Mouse (Mus musculus) heart, embryonic 10.5 days (tissue): ENCODE measurements around the gene Sema6d. TPM values are rescaled to one million over a fixed set of nuclear protein-coding genes. Genes with fewer than 3 reads are reported as not detected.
A peak's percentile ranks its signal among the peaks of the same experiment; 100 is the strongest.

Experiments
- DNase-seq: peaks from one replicate; pipeline ENCODE4 v3.0.0-alpha.2; 2017; ENCODE audit warnings: low spot score
- H3K27ac ChIP-seq: fragments of 300-500 bp; sonication (generic); 2 replicates; pipeline ENCODE4 v1.5.1; 2016; ENCODE audit warnings: mild to moderate bottlenecking
- H3K27me3 ChIP-seq: fragments of 300-500 bp; sonication (generic); 2 replicates; pipeline ENCODE4 v1.6.1; 2016; ENCODE audit warnings: mild to moderate bottlenecking; ENCODE audit not compliant: poor library complexity, insufficient read depth, severe bottlenecking
- H3K36me3 ChIP-seq: fragments of 300-500 bp; sonication (generic); 2 replicates; pipeline ENCODE4 v1.6.1; 2016; ENCODE audit warnings: mild to moderate bottlenecking, moderate library complexity
- H3K4me1 ChIP-seq: fragments of 300-500 bp; sonication (generic); 2 replicates; pipeline ENCODE4 v1.6.1; 2016; ENCODE audit warnings: mild to moderate bottlenecking
- H3K4me3 ChIP-seq: fragments of 300-500 bp; sonication (generic); 2 replicates; pipeline ENCODE4 v1.5.1; 2016; ENCODE audit warnings: mild to moderate bottlenecking, moderate library complexity
- H3K9me3 ChIP-seq: fragments of 300-500 bp; sonication (generic); 2 replicates; pipeline ENCODE4 v1.6.1; 2016; ENCODE audit warnings: mild to moderate bottlenecking, moderate library complexity
- WGBS: fragments of 180-500 bp; shearing (Covaris S2); methylation state at CpG from one replicate; pipeline ENCODE4 v1.1.7; 2016; 5-methylcytosine and 5-hydroxymethylcytosine counted together
- polyA plus RNA-seq: library from polyadenylated mRNA; unstranded; fragments of >200 nt; fragmentation: Nextera tagmentation; extraction: Ambion mirVana; gene quantifications from 2 replicates; pipeline ENCODE4 v1.2.1, GENCODE M21; 2016

The Sema6d gene
- polyA plus RNA-seq, result 17.0 and 22.7 TPM in 2 replicates

- Histone ChIP-seq H3K36me3 (no peaks in the 10 kb centered on the region), H3K4me1 (peaks cover 9% of the 10 kb centered on the region), H3K27me3 (peaks cover 36% of the 10 kb centered on the region), H3K9me3 (no peaks in the 10 kb centered on the region), H3K27ac (peak within 1 kb of the TSS; percentile 67), H3K4me3 (peak within 1 kb of the TSS; percentile 73)
- 2% methylated on average over 29 of the region's 29 CpGs for WGBS
- peak; percentile 79 for DNase-seq
These were observed at the start of gene Sema6d for GRCm38 (mm10) chr2:124089813-124090230. Gene Sema6d, plus strand, starts transcription at chr2:124089969.

GRCm38 (mm10) chr2:124059910-124060309 is 29.9 kb upstream of the Sema6d start:
- Histone ChIP-seq H3K36me3 (no peaks in the 10 kb centered on the region), H3K27ac (no peak overlapping the region), H3K4me3 (no peak overlapping the region), H3K27me3 (no peaks in the 10 kb centered on the region), H3K4me1 (peaks cover 8% of the 10 kb centered on the region; the same call in 1 of the 2 replicates), H3K9me3 (no peaks in the 10 kb centered on the region)
- DNase-seq, result no peak
- 58% methylated on average over 3 of the region's 3 CpGs for WGBS

GRCm38 (mm10) chr2:124068380-124068779 is 21.4 kb upstream of the Sema6d start:
- WGBS, result 85% methylated on average over 4 of the region's 4 CpGs
- Histone ChIP-seq H3K27me3 (no peaks in the 10 kb centered on the region), H3K9me3 (no peaks in the 10 kb centered on the region), H3K36me3 (no peaks in the 10 kb centered on the region), H3K4me3 (no peak overlapping the region), H3K27ac (no peak overlapping the region), H3K4me1 (no peaks in the 10 kb centered on the region)
- no peak for DNase-seq

- WGBS, result 77% methylated on average over 2 of the region's 2 CpGs
- H3K36me3 ChIP-seq, result no peaks in the 10 kb centered on the region
- no peaks in the 10 kb centered on the region for H3K27me3 ChIP-seq
- DNase-seq, result no peak
- H3K4me3 ChIP-seq, result no peak overlapping the region
- no peak overlapping the region for H3K27ac ChIP-seq
- H3K4me1 ChIP-seq, result no peaks in the 10 kb centered on the region
- H3K9me3 ChIP-seq, result no peaks in the 10 kb centered on the region
These were observed 19.1 kb upstream of the Sema6d start for GRCm38 (mm10) chr2:124070664-124071063.

GRCm38 (mm10) chr2:124071380-124071779 is 18.4 kb upstream of the Sema6d start:
- 2% methylated on average over 2 of the region's 2 CpGs for WGBS
- Histone ChIP-seq H3K27ac (no peak overlapping the region), H3K27me3 (no peaks in the 10 kb centered on the region), H3K9me3 (no peaks in the 10 kb centered on the region), H3K36me3 (no peaks in the 10 kb centered on the region), H3K4me3 (no peak overlapping the region), H3K4me1 (no peaks in the 10 kb centered on the region)
- no peak for DNase-seq

- Histone ChIP-seq H3K9me3 (no peaks in the 10 kb centered on the region), H3K4me3 (peak overlapping the region; percentile 73), H3K4me1 (peaks cover 9% of the 10 kb centered on the region), H3K27me3 (peaks cover 36% of the 10 kb centered on the region), H3K36me3 (no peaks in the 10 kb centered on the region), H3K27ac (peak overlapping the region; percentile 67)
- peak; percentile 75 for DNase-seq
- 1% methylated on average over 49 of the region's 49 CpGs for WGBS
These were observed 717 bp downstream of the Sema6d start for GRCm38 (mm10) chr2:124090231-124091141.

GRCm38 (mm10) chr2:124099697-124100096 is 9.9 kb downstream of the Sema6d start:
- H3K4me3 ChIP-seq, result no peak overlapping the region
- 45% methylated on average over 1 of the region's 1 CpGs for WGBS
- H3K27me3 ChIP-seq, result no peaks in the 10 kb centered on the region
- no peak for DNase-seq
- no peaks in the 10 kb centered on the region for H3K9me3 ChIP-seq
- no peaks in the 10 kb centered on the region for H3K36me3 ChIP-seq
- no peaks in the 10 kb centered on the region for H3K4me1 ChIP-seq
- H3K27ac ChIP-seq, result no peak overlapping the region

GRCm38 (mm10) chr2:124100486-124101200 is 10.9 kb downstream of the Sema6d start:
- H3K36me3 ChIP-seq, result no peaks in the 10 kb centered on the region
- WGBS, result 23% methylated on average over 9 of the region's 9 CpGs
- no peak overlapping the region for H3K4me3 ChIP-seq
- H3K4me1 ChIP-seq, result no peaks in the 10 kb centered on the region
- no peaks in the 10 kb centered on the region for H3K27me3 ChIP-seq
- H3K9me3 ChIP-seq, result no peaks in the 10 kb centered on the region
- DNase-seq, result peak; percentile 75
- H3K27ac ChIP-seq, result no peak overlapping the region; the same call in 1 of the 2 replicates

GRCm38 (mm10) chr2:124101201-124101517 is 11.4 kb downstream of the Sema6d start:
- Histone ChIP-seq H3K27me3 (no peaks in the 10 kb centered on the region), H3K36me3 (no peaks in the 10 kb centered on the region), H3K4me3 (no peak overlapping the region), H3K4me1 (no peaks in the 10 kb centered on the region), H3K27ac (no peak overlapping the region; the same call in 1 of the 2 replicates), H3K9me3 (no peaks in the 10 kb centered on the region)
- DNase-seq, result no peak

- H3K4me3 ChIP-seq, result no peak overlapping the region
- 85% methylated on average over 5 of the region's 5 CpGs for WGBS
- H3K27me3 ChIP-seq, result no peaks in the 10 kb centered on the region
- no peaks in the 10 kb centered on the region for H3K9me3 ChIP-seq
- H3K36me3 ChIP-seq, result no peaks in the 10 kb centered on the region
- no peaks in the 10 kb centered on the region for H3K4me1 ChIP-seq
- no peak for DNase-seq
- no peak overlapping the region for H3K27ac ChIP-seq
These were observed 11.8 kb downstream of the Sema6d start for GRCm38 (mm10) chr2:124101580-124101979.

GRCm38 (mm10) chr2:124103277-124103676 is 13.5 kb downstream of the Sema6d start:
- no peaks in the 10 kb centered on the region for H3K4me1 ChIP-seq

GRCm38 (mm10) chr2:124118469-124119243 is 28.9 kb downstream of the Sema6d start:
- no peaks in the 10 kb centered on the region for H3K9me3 ChIP-seq
- WGBS, result 75% methylated on average over 11 of the region's 11 CpGs
- no peaks in the 10 kb centered on the region for H3K27me3 ChIP-seq
- H3K36me3 ChIP-seq, result no peaks in the 10 kb centered on the region
- no peak for DNase-seq
- H3K4me1 ChIP-seq, result peaks cover 6% of the 10 kb centered on the region; the same call in 1 of the 2 replicates
- no peak overlapping the region for H3K27ac ChIP-seq
- no peak overlapping the region for H3K4me3 ChIP-seq

More at GRCm38 (mm10) chr2:124103277-124103676, 13.5 kb downstream of the Sema6d start:
- no peaks in the 10 kb centered on the region for H3K9me3 ChIP-seq
- no peak for DNase-seq
- no peak overlapping the region for H3K4me3 ChIP-seq
- H3K27ac ChIP-seq, result no peak overlapping the region
- no peaks in the 10 kb centered on the region for H3K27me3 ChIP-seq
- no peaks in the 10 kb centered on the region for H3K36me3 ChIP-seq
